Mouse (Mus musculus) limb, embryonic 14.5 days (tissue): ENCODE measurements at regions not wholly inside any gene's neighbourhood (a gene's known extent, or its start where the extent isn't known, plus 50 kb on each side); places are given as distances from the start of the nearest gene placed in this dataset.

ENCODE experiments used
- ATAC-seq: fragments of 200-750 bp; cut with Nextera tagmentation; 2 replicates; pipeline ENCODE4 v1.8.0; 2017; ENCODE audit warnings: low read depth, moderate number of reproducible peaks, moderate TSS enrichment; ENCODE audit not compliant: low FRiP score
- DNase-seq: peaks from one replicate; pipeline ENCODE4 v3.0.0-alpha.2; 2015; ENCODE audit warnings: low spot score
- H3K27ac ChIP-seq: fragments of 300-500 bp; sonication (generic); replicated peaks from 2 replicates; pipeline ENCODE4 v1.5.1; 2014; ENCODE audit warnings: low read depth, mild to moderate bottlenecking, low read length, moderate library complexity, mixed read lengths
- H3K27me3 ChIP-seq: fragments of 300-500 bp; sonication (generic); 2 replicates; pipeline ENCODE4 v1.6.1; 2014; ENCODE audit warnings: low read length, mixed read lengths; ENCODE audit not compliant: control insufficient read depth, insufficient read depth
- H3K36me3 ChIP-seq: fragments of 300-500 bp; sonication (generic); 2 replicates; pipeline ENCODE4 v1.6.1; 2014; ENCODE audit warnings: mild to moderate bottlenecking, low read length, moderate library complexity, mixed read lengths; ENCODE audit not compliant: control insufficient read depth, insufficient read depth
- H3K4me1 ChIP-seq: fragments of 300-500 bp; sonication (generic); 2 replicates; pipeline ENCODE4 v1.6.1; 2014; ENCODE audit warnings: antibody characterized with exemption, low read length, mixed read lengths; ENCODE audit not compliant: control insufficient read depth, insufficient read depth
- H3K4me2 ChIP-seq: fragments of 300-500 bp; sonication (generic); replicated peaks from 2 replicates; pipeline ENCODE4 v1.6.1; 2014; ENCODE audit warnings: low read depth, mild to moderate bottlenecking, low read length, moderate library complexity; ENCODE audit not compliant: severe bottlenecking
- H3K4me3 ChIP-seq: fragments of 300-500 bp; sonication (generic); replicated peaks from 2 replicates; pipeline ENCODE4 v1.5.1; 2014; ENCODE audit warnings: low read length
- H3K9ac ChIP-seq: fragments of 300-500 bp; sonication (generic); 2 replicates; pipeline ENCODE4 v1.6.1; 2014; ENCODE audit warnings: mild to moderate bottlenecking, low read depth, low read length, moderate library complexity; ENCODE audit not compliant: severe bottlenecking
- H3K9me3 ChIP-seq: fragments of 300-500 bp; sonication (generic); 2 replicates; pipeline ENCODE4 v1.6.1; 2016; ENCODE audit warnings: low read length; ENCODE audit not compliant: control insufficient read depth
- POLR2A ChIP-seq: fragments of 200-500 bp; IDR thresholded peaks from 2 replicates; pipeline ENCODE4 v1.8.0; 2012; ENCODE audit warnings: inconsistent platforms, mild to moderate bottlenecking, moderate library complexity, borderline replicate concordance; ENCODE audit not compliant: insufficient read depth, insufficient read length; ENCODE audit errors: extremely low read depth
- WGBS: fragments of 180-500 bp; shearing (Covaris S2); extraction: QIAGEN DNeasy Blood & Tissue Kit; methylation state at CpG from one replicate; pipeline ENCODE4 v1.1.7; 2014; 5-methylcytosine and 5-hydroxymethylcytosine counted together

GRCm38 (mm10) chr10:113105301-113105700, 176.5 kb upstream of the Atxn7l3b start:
- TF ChIP-seq POLR2A, result no peak
- H3K4me3 ChIP-seq, result no peak overlapping the region
- DNase-seq (no peak), ATAC-seq (no peak)
- H3K27ac ChIP-seq, result no peak overlapping the region
- H3K9ac ChIP-seq, result no peak overlapping the region
- no peak overlapping the region for H3K4me2 ChIP-seq
- no peaks in the 10 kb centered on the region for H3K4me1 ChIP-seq
- H3K27me3 ChIP-seq, result no peaks in the 10 kb centered on the region
- WGBS, result 83% methylated on average over 2 of the region's 2 CpGs
- H3K36me3 ChIP-seq, result no peaks in the 10 kb centered on the region
- no peaks in the 10 kb centered on the region for H3K9me3 ChIP-seq
